Mouse (Mus musculus): Measurements from ENCODE around the gene Rab31. TPM values are rescaled to one million over a fixed set of nuclear protein-coding genes. Genes with fewer than 3 reads are reported as not detected.

The Rab31 gene
- total and polyA plus RNA-seq, 3 experiments, result 0.79 to 2.8 (median 1.2) TPM

DNA sequence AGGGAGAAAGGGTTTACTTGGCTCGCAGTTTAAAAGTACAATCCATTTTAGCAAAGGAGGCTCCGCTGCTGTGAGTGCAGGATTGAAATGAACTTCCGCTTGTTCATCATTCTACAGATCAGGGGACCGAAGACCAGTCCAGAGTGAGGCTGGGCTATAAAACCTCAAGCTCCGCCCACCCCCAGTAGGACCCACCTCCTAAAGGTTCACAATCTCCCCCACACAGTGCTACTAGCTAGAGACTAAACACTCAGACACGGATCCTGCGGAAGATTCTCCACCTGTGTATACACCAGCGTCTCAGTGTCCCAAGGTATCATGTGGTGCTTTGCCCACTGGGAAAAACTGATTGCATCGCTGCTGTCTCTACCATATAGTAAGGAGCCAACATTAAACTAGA is 40.8 kb downstream of the Rab31 start:
- Histone ChIP-seq H3K36me3 (replicated peaks in 1 of 2; ENCODE audit: control insufficient read depth in 1 of 2, insufficient read depth in 1 of 2, low read length in 1 of 2) (no peaks in the 10 kb centered on the region), H3K27me3 (replicated peaks) (no peaks in the 10 kb centered on the region), H3K79me2 (replicated peaks; ENCODE audit: control insufficient read depth, extremely low read depth, insufficient read depth, poor library complexity, severe bottlenecking) (no peaks in the 10 kb centered on the region), H3K4me3 (replicated peaks in 1 of 3; ENCODE audit: low read depth in 2 of 3, low read length in 2 of 3, poor library complexity in 1 of 3) (no peak overlapping the region), H3K9me3 (replicated peaks; ENCODE audit: low read length) (peaks cover 3% of the 10 kb centered on the region), H3K9ac (ENCODE audit: insufficient read depth, low read depth) (no peak overlapping the region), H3K4me2 (ENCODE audit: insufficient read depth, low read depth, poor library complexity, severe bottlenecking) (no peak overlapping the region), H3K27ac (ENCODE audit: insufficient read depth, low read depth) (no peak overlapping the region), H3K4me1 (ENCODE audit: control insufficient read depth in 1 of 2, insufficient read depth in 2 of 2) (peaks cover 4 to 30% of the 10 kb centered on the region in 2 experiments; a peak in 3 of 4 replicates)
- TF ChIP-seq E2F4 (IDR thresholded peaks at IDR 0.05; ENCODE audit: insufficient replicate concordance, low read depth, low read length) (no peak), USF2 (conservative IDR thresholded peaks at IDR 0.05; ENCODE audit: low read depth, low read length) (no peak), MAX (IDR thresholded peaks at IDR 0.05; ENCODE audit: low read length) (no peak), CHD2 (IDR thresholded peaks at IDR 0.05; ENCODE audit: low read length) (no peak), MAFK (IDR thresholded peaks at IDR 0.05; ENCODE audit: insufficient replicate concordance, low read length) (no peak), POLR2A (IDR thresholded peaks at IDR 0.05; ENCODE audit: low read depth, low read length) (no peak), BHLHE40 (IDR thresholded peaks at IDR 0.05; ENCODE audit: low read depth, low read length) (no peak), TCF12 (IDR thresholded peaks at IDR 0.05; ENCODE audit: low read depth, low read length) (no peak), RAD21 (IDR thresholded peaks at IDR 0.05; ENCODE audit: low read depth, low read length) (no peak), ETS1 (conservative IDR thresholded peaks at IDR 0.05; ENCODE audit: low read depth, low read length) (no peak), ZNF384 (IDR thresholded peaks at IDR 0.05; ENCODE audit: low read depth, low read length) (no peak), EP300 (IDR thresholded peaks at IDR 0.05; ENCODE audit: low read length) (no peak), NELFE (IDR thresholded peaks at IDR 0.05; ENCODE audit: low read depth, low read length) (no peak), MAZ (IDR thresholded peaks at IDR 0.05; ENCODE audit: low read depth, low read length) (no peak), RCOR1 (conservative IDR thresholded peaks at IDR 0.05; ENCODE audit: low read depth, low read length) (no peak), ZC3H11A (IDR thresholded peaks at IDR 0.05; ENCODE audit: low read depth, low read length) (no peak)
- dilution Hi-C loops (cut with MboI; ENCODE audit: extremely low pct_ligation_motif_present, extremely low pct_unique_long_range_greater_than_20kb, low sequenced_read_pairs) (no loop called here), in situ Hi-C loops (cut with MboI; ENCODE audit: low pct_ligation_motif_present, low pct_unique_long_range_greater_than_20kb, low sequenced_read_pairs) (no loop called here)
- DNase-seq (ENCODE audit: extremely low read depth), result no peak

DNA sequence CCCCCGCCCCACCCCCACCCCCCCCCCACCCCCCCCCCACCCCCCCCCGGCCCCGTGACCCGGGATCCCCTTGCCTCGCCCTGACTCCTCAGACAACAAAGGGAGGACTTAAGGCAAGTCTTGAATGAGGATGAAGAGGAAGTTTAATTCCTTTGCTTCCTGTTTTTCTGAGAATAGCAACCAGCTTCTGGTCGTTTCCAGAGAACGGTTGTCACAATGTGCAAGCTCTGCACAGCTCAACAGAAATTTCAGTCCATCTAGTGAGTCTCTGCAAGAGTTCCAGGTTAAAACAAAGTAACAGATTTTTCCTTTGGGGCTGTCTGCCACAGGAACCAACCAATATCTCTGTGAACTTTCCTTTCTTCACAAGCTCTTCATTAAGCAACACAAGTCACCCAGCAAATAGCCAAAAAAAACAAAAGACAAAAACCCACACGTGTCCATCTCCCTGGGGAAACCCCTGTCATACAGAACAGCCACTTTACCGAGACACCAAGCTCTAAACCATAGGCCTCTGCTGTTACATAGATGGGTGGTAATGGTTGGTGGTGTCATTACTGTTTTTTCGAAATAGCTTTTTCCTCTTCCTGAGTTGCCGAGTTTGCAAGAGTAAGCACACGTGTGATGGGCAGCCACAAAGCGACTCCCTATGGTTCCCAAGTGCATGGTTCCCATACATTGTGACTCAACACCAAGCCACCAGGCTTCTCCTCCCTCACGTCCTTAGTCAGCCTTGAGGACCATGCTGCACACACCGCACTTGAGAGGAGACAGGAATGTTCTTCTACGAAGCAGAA is 42.4 kb downstream of the Rab31 start:
- dilution Hi-C loops (cut with MboI; ENCODE audit: extremely low pct_ligation_motif_present, extremely low pct_unique_long_range_greater_than_20kb, low sequenced_read_pairs) (no loop called here), in situ Hi-C loops (cut with MboI; ENCODE audit: low pct_ligation_motif_present, low pct_unique_long_range_greater_than_20kb, low sequenced_read_pairs) (no loop called here)
- H3K4me1 ChIP-seq (ENCODE audit: control insufficient read depth in 1 of 2, insufficient read depth in 2 of 2), result peaks cover 4 to 37% of the 10 kb centered on the region in 2 experiments; a peak in 3 of 4 replicates
- no peak overlapping the region for H3K9ac ChIP-seq (ENCODE audit: insufficient read depth, low read depth)
- DNase-seq (ENCODE audit: extremely low read depth), result peak; percentile 37
- TF ChIP-seq ZNF384 (IDR thresholded peaks at IDR 0.05; ENCODE audit: low read depth, low read length) (0 out of 2 replicates have a peak, but pooled peaks have one; percentile 12), HCFC1 (IDR thresholded peaks at IDR 0.05; ENCODE audit: low read depth, low read length) (no peak), BHLHE40 (IDR thresholded peaks at IDR 0.05; ENCODE audit: low read depth, low read length) (peak; percentile 67), IRF4 (IDR thresholded peaks at IDR 0.05; ENCODE audit: low read depth, low read length) (0 out of 2 replicates have a peak, but pooled peaks have one; percentile 5), MXI1 (IDR thresholded peaks at IDR 0.05; ENCODE audit: low read depth, low read length) (no peak), ELF1 (IDR thresholded peaks at IDR 0.05; ENCODE audit: low read depth, low read length) (no peak), UBTF (IDR thresholded peaks at IDR 0.05; ENCODE audit: low read depth, low read length) (no peak), POLR2AphosphoS2 (IDR thresholded peaks at IDR 0.05; ENCODE audit: low read depth, low read length) (no peak)
- no peak overlapping the region for H3K27ac ChIP-seq (ENCODE audit: insufficient read depth, low read depth)
- peak overlapping the region; percentile 46 for H3K4me2 ChIP-seq (ENCODE audit: insufficient read depth, low read depth, poor library complexity, severe bottlenecking)
- H3K79me2 ChIP-seq (replicated peaks; ENCODE audit: control insufficient read depth, extremely low read depth, insufficient read depth, poor library complexity, severe bottlenecking), result no peaks in the 10 kb centered on the region
- H3K9me3 ChIP-seq (replicated peaks; ENCODE audit: low read length), result peaks cover 3% of the 10 kb centered on the region
- no peaks in the 10 kb centered on the region for H3K27me3 ChIP-seq (replicated peaks)
- H3K36me3 ChIP-seq (replicated peaks in 1 of 2; ENCODE audit: control insufficient read depth in 1 of 2, insufficient read depth in 1 of 2, low read length in 1 of 2), result no peaks in the 10 kb centered on the region
- H3K4me3 ChIP-seq (replicated peaks in 1 of 3; ENCODE audit: low read depth in 2 of 3, low read length in 2 of 3, poor library complexity in 1 of 3), result no peak overlapping the region

All from CH12.LX (cell line).